Mouse (Mus musculus) lung, postnatal 4 days (tissue): Measurements from ENCODE around the gene Wnt3a.
"Not testable (repeated sequence)": the region's sequence is repeated elsewhere in the genome, so short reads cannot be mapped to it uniquely, and the experiment has no call there.

Experiments
- DNase-seq, 2 experiments: peaks; one replicate each; pipeline ENCODE4 v3.0.0; 2021

The Wnt3a gene

DNA sequence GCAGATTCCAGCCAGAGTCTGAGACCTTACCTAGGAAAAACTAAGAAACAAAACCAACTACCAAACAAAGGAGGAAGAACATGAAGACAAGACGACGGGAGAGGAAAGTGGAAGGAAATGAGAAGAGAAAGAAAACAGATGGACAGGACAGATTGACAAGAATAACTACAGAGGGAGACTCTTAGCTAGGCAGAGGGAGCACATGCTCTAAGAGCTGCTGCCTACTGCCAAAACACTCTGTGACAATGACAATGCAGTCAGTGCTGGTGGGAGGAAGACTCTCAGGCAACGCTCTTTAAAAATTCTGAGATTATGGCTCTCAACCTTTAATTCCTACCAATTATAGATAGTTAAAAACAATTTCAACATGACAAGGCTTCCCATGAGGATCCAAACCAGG lies 73.6 kb downstream of the Wnt3a start:
- DNase-seq, result no peak

DNA sequence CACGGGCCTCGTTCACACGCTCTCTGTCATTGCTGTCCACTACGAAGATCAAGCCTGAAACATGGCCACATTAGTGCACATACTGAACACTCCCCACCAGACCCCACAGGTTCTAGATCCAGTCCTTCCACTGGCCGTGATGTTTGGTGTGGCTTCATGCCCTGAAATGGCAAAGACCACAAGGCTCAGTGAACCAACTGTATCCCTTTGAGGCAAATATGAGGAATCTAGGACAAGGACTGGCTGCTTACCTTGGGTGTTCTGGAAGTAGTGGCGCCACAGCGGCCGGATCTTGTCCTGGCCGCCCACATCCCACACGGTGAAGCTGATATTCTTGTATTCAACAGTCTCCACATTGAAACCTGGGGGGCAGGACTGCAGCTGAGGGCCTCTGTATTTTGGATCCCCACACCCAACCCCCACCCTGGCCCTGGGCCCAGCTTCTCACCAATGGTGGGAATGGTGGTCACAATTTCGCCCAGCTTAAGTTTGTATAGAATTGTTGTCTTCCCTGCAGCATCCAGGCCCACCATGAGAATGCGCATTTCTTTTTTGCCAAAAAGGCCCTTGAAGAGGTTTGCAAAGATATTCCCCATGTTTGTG lies 77.6 kb downstream of the Wnt3a start:
- no peak for DNase-seq

DNA sequence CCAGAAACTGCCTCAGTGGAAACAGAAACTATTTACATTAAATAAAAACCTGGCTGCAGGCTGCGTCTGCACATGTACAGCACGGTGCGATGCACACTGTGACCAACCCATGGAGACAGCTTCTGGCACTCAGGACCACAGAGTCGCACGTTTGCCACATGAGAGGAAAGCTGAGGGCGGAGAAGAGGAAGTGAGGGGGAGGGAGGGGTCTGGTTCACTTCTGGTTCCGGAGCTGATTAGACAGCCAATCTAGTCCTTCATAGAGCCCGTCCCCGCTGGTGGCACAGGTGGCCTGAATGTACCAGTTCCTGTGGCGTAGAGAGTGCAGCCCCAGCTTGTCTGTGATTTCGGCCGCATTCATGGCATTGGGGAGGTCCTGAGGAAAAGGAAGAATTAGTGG lies 78.2 kb downstream of the Wnt3a start:
- DNase-seq, result peak; percentile 37 to 39

DNA sequence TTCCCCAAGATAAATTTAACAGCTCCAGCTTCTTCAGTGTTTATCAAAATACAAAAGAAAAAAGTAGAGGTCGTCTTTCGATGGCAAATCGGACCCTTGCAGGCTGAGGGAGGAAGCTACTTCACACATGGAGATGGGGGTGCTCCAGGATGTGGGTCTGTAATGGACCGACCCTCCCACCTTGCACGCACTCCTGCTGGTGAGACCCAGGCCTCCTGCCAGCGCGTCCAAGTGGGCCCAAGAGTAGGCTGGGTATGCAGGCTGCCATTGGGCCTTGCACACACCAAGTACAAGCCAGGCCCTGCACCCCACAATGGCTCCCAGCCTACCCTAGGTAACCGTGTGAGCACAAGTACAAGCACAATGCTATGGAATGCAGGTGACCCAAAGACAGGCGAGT lies 79.0 kb downstream of the Wnt3a start:
- DNase-seq, result not testable (repeated sequence)

DNA sequence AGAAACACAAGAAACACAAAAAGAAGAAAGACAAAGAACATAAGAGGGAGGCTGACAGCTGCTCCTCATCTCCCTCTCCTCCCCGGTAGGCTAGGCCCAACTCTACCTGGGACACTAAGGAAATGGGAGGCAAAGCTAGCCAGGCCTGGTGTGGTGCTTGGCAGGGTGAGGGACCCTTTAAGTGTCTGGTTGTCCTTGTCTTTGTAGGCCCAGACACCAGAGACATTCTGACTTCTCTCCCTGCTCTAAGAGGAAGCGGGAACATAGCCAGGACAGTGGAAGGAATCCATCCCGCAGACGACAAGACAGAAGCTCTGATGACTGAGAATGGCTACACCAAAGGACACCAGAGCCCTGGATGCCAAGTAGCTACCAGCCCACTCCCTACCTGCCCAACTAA lies 80.5 kb downstream of the Wnt3a start:
- DNase-seq, result no peak

DNA sequence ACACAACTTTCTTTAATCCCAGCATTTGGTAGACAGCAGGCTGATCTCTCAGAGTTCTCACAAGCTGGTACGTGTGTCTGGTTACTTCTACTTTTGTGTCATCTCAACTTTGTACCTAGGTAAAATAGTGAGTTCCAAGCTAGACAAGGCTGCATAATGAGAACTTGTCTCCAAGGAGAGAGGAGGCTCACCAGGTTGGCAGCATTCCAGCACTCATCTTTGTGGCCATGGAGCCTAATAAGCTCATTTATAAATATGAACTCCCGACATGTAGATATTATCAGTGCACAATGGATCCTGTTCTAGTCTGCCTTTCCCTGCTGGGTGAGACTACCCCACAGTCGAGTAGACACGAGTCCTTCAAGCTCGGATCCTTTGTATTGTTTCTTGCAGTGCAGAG lies 81.0 kb downstream of the Wnt3a start:
- DNase-seq, result no peak

DNA sequence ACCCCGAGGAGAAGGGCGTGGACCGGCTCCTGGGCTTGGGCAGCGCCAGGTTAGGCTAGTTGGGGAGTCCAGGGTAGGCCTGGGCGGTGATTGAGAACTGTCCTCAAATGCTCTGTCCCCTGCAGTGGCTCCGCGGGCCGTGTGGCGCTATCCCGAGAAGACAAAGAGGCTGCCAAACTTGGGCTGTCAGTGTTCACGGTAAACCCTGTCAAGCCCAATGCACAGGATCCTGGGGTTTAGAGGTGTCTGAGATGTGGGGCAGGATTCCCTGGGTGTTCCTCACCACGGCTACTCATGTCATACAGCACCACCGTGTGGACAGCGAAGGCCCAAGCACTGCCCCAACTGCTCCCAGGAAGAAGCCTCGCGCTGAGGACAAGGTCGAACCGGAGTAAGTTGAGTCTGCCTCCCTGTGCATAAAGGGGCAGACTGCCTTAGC lies 81.5 kb downstream of the Wnt3a start:
- DNase-seq, result peak; percentile 82 to 85

DNA sequence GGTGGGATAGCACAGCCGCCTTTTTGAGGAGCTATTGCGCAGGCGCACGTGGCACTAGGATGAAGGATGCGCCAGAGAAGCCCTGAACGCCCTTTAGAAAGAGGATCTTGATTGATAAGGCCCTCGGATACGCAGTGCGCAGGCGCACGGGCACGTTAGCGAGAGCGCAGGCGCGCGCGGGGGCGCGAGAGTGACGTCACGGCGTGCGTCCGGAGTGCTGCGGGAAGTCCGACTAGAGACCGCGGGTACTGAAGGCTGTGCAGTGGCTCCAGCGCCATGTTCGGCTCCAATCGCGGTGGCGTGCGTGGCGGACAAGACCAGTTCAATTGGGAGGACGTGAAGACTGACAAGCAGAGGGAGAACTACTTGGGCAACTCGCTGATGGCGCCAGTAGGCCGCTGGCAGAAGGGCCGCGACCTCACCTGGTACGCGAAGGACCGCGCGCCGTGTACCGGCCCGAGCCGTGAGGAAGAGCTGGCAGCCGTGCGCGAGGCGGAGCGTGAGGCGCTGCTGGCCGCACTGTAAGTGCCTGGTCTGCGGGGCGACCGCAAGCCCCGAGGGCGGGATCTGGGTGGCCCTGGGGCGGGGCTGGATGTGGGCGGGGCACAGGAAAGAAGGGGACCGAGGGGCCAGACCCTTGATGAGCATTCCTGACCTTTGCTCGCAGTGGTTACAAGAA lies 82.3 kb downstream of the Wnt3a start, which contains the start of gene 2310033P09Rik:
2310033P09Rik (plus strand) TSS at position 169 of the 679 bp plus-strand sequence.
- peak; percentile 95 to 96 for DNase-seq

DNA sequence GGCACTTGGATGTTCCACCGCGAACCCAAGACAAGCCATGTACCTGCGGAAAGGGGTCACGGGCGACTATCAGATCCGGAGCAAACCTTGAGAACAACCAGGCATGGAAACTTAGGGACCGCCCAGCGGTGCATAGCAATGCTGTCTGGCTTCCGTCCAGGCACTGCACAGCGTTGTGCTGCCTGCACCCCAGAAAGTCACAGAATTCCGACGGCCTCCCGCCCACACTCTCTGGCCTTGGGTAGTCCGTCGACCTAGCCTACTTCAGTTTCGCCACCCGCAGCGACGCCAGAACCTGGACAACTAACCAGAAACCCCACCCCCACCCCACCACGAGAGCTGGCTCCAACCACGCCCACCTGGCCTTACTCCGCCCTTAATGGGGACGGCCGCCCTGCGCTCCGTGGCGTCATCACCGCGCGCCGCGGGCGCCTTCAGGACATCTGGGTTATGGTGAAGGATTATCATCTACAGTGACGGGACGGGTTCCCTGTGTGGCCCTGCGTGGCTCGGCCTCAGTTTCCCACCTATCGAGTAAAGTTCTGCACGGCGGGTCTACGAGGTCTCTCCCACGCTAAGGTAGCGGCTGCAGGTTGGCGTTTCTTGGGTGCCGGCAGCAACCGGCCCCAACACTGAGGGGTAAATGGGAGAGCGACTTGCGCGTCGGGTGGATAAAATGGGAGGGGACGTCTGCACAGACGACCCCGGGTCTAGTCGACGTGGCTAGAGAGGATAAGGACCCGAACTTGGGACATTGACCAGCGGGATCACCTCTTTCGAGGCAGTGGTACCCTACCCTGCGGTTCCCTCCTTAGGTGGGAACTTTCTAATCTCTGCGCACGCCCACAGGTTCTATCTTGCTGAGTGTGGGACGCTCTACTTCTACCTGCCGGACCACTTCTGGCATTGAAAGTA lies 88.2 kb downstream of the Wnt3a start, which contains the start of gene Mrpl55:
Mrpl55 (plus strand) TSS at position 406 of the 915 bp plus-strand sequence.
- DNase-seq, result peak; percentile 96

DNA sequence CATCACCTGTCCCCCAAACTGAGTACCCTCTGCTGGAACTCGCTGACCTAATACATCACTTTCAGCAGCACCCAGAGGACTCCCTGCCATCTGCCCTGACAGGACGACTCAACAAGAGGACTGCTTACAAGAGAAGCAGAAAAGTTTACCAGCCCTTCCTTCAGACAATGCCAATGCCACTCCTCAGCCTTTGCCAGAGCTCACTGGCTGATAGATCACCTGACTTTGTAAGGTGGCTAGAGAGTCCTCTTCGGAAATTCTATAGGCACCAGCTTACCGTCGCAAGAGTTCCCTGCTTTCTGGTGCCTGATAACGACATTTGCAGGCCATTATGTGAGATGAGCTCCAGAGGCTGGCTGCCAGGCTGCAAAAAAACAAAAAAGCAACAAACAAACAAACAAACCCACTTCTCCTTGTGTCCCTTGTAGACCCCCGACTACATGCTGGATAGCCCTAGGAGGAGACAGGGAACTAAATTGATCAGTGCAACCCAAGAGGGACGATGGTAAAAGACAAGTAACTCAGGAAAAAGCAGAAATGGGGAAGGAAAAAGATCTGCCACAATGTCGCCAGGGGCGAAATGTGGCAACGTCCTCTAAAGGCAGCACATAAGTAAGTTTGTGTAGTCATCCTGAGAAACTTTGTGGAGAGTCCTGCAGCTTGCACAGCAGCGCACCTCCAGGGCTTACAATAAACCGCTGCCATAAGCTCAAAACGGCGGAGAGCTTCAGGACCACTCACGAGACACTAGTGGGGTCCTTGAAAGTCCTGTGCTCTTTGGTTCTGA lies 89.1 kb downstream of the Wnt3a start:
- DNase-seq, result peak in 1 of 2 experiments; percentile 30
